Mouse (Mus musculus) myocyte (in vitro differentiated cells): ENCODE measurements around the gene Ccdc137.

Source experiments
- MAX ChIP-seq: IDR thresholded peaks from one replicate; pipeline ENCODE4 v1.6.1; 2011; ENCODE audit warnings: low read depth, mild to moderate bottlenecking, control low read depth
- POLR2A ChIP-seq: IDR thresholded peaks from one replicate; pipeline ENCODE4 v1.6.1; 2011; ENCODE audit warnings: low read depth, mild to moderate bottlenecking, control low read depth, moderate library complexity; ENCODE audit not compliant: insufficient read length
- REST ChIP-seq: IDR thresholded peaks from one replicate; pipeline ENCODE4 v1.6.1; 2011; ENCODE audit warnings: mild to moderate bottlenecking, control low read depth, moderate library complexity; ENCODE audit not compliant: insufficient read depth, insufficient read length
- SRF ChIP-seq: IDR thresholded peaks from one replicate; pipeline ENCODE4 v1.6.1; 2011; ENCODE audit warnings: low read depth; ENCODE audit not compliant: control insufficient read depth, insufficient read length
- TCF12 ChIP-seq: IDR thresholded peaks from one replicate; pipeline ENCODE4 v1.6.1; 2011; ENCODE audit warnings: mild to moderate bottlenecking, control low read depth; ENCODE audit not compliant: poor library complexity, insufficient read depth, severe bottlenecking

DNA sequence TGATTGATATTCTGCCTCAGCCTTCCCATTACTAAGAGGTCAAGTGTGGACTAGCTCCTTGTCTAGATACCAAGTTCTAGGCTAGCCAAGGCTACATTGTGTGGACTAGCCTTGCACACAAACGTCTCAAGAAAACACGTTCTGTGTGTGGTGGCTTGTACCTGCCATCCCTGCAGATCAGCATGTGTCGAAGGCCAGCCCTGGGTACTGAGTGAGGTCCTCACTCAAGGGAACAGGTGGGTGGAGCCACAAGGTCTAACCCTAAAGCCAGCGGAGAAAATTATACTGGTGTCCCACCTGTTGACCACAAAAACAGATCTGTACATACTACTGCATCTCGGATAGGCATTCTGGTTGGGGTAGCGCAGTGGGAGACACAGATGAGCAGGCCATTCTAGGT is 42.0 kb downstream of the Ccdc137 start:
- no peak for TF ChIP-seq POLR2A
- no peak for TF ChIP-seq TCF12
- no peak for TF ChIP-seq SRF
- TF ChIP-seq REST = no peak
- no peak for TF ChIP-seq MAX
